Mouse (Mus musculus) midbrain, embryonic 11.5 days (tissue): ENCODE data around the gene Baiap2l1. TPM values are rescaled to one million over a fixed set of nuclear protein-coding genes. Genes with fewer than 3 reads are reported as not detected.

Experiments used
- ATAC-seq: fragments of 200-750 bp; cut with Nextera tagmentation; 2 replicates; pipeline ENCODE4 v1.8.0; 2017; ENCODE audit warnings: moderate TSS enrichment, moderate library complexity; ENCODE audit not compliant: low FRiP score
- DNase-seq: peaks from one replicate; pipeline ENCODE4 v3.0.0; 2015; ENCODE audit warnings: low spot score; ENCODE audit errors: missing footprints
- H3K27ac ChIP-seq: fragments of 300-500 bp; sonication (generic); 2 replicates; pipeline ENCODE4 v1.5.1; 2014; ENCODE audit warnings: low read depth, low read length
- H3K27me3 ChIP-seq: fragments of 300-500 bp; sonication (generic); 2 replicates; pipeline ENCODE4 v1.6.1; 2014; ENCODE audit warnings: mild to moderate bottlenecking, low read length, moderate library complexity, mixed read lengths; ENCODE audit not compliant: control insufficient read depth, insufficient read depth
- H3K36me3 ChIP-seq: fragments of 300-500 bp; sonication (generic); 2 replicates; pipeline ENCODE4 v1.6.1; 2014; ENCODE audit warnings: mild to moderate bottlenecking, low read length, moderate library complexity, mixed read lengths; ENCODE audit not compliant: control insufficient read depth, insufficient read depth
- H3K4me1 ChIP-seq: fragments of 300-500 bp; sonication (generic); 2 replicates; pipeline ENCODE4 v1.6.1; 2014; ENCODE audit warnings: low read length; ENCODE audit not compliant: control insufficient read depth, insufficient read depth
- H3K4me2 ChIP-seq: fragments of 300-500 bp; sonication (generic); 2 replicates; pipeline ENCODE4 v1.6.1; 2014; ENCODE audit warnings: mild to moderate bottlenecking, moderate library complexity
- H3K4me3 ChIP-seq: fragments of 300-500 bp; sonication (generic); 2 replicates; pipeline ENCODE4 v1.5.1; 2014; ENCODE audit warnings: low read depth, low read length
- H3K9ac ChIP-seq: fragments of 300-500 bp; sonication (generic); 2 replicates; pipeline ENCODE4 v1.6.1; 2014; ENCODE audit warnings: low read length
- H3K9me3 ChIP-seq: fragments of 300-500 bp; sonication (generic); 2 replicates; pipeline ENCODE4 v1.6.1; 2016; ENCODE audit warnings: low read length; ENCODE audit not compliant: control insufficient read depth
- WGBS: fragments of 180-500 bp; shearing (Covaris S2); extraction: QIAGEN DNeasy Blood & Tissue Kit; methylation state at CpG from one replicate; pipeline ENCODE4 v1.1.7; 2014; 5-methylcytosine and 5-hydroxymethylcytosine counted together
- polyA plus RNA-seq: library from polyadenylated mRNA; unstranded; fragments of >200 nt; fragmentation: Nextera tagmentation; extraction: Ambion mirVana; gene quantifications from 2 replicates; pipeline ENCODE4 v1.2.1, GENCODE M21; 2014

The Baiap2l1 gene
- polyA plus RNA-seq, 1 experiment from 2014 or later = 2.4 TPM

GRCm38 (mm10) chr5:144308929-144309328, 49.0 kb downstream of the Baiap2l1 start:
- 75% methylated on average over 4 of the region's 4 CpGs for WGBS
- no peaks in the 10 kb centered on the region for H3K27me3 ChIP-seq
- no peak overlapping the region for H3K4me2 ChIP-seq
- H3K9me3 ChIP-seq = no peaks in the 10 kb centered on the region
- H3K4me3 ChIP-seq = no peak overlapping the region
- no peak overlapping the region for H3K27ac ChIP-seq
- ATAC-seq = no peak
- H3K36me3 ChIP-seq = no peaks in the 10 kb centered on the region
- H3K4me1 ChIP-seq = no peaks in the 10 kb centered on the region
- no peak overlapping the region for H3K9ac ChIP-seq
- no peak for DNase-seq

- no peaks in the 10 kb centered on the region for H3K36me3 ChIP-seq
- ATAC-seq (no peak), DNase-seq (no peak)
- no peak overlapping the region for H3K27ac ChIP-seq
- no peak overlapping the region for H3K4me2 ChIP-seq
- H3K9me3 ChIP-seq = no peaks in the 10 kb centered on the region
- 98% methylated on average over 2 of the region's 2 CpGs for WGBS
- H3K4me1 ChIP-seq = no peaks in the 10 kb centered on the region
- no peak overlapping the region for H3K4me3 ChIP-seq
- no peak overlapping the region for H3K9ac ChIP-seq
- H3K27me3 ChIP-seq = no peaks in the 10 kb centered on the region
Observed at GRCm38 (mm10) chr5:144303071-144303470, 54.8 kb downstream of the Baiap2l1 start.

- ATAC-seq (no peak), DNase-seq (no peak)
- Histone ChIP-seq H3K9ac (no peak overlapping the region), H3K27ac (no peak overlapping the region), H3K4me1 (no peaks in the 10 kb centered on the region), H3K27me3 (no peaks in the 10 kb centered on the region), H3K4me3 (no peak overlapping the region), H3K9me3 (no peaks in the 10 kb centered on the region), H3K4me2 (no peak overlapping the region), H3K36me3 (no peaks in the 10 kb centered on the region)
- WGBS = 85% methylated on average over 7 of the region's 7 CpGs
Observed at GRCm38 (mm10) chr5:144296090-144296604, 61.8 kb downstream of the Baiap2l1 start.

- Histone ChIP-seq H3K4me2 (no peak overlapping the region), H3K4me1 (no peaks in the 10 kb centered on the region), H3K4me3 (no peak overlapping the region), H3K9ac (no peak overlapping the region), H3K27me3 (no peaks in the 10 kb centered on the region), H3K9me3 (no peaks in the 10 kb centered on the region), H3K36me3 (no peaks in the 10 kb centered on the region), H3K27ac (no peak overlapping the region)
- WGBS = 85% methylated on average over 1 of the region's 1 CpGs
- ATAC-seq = no peak
- peak; percentile 33 for DNase-seq
Observed at GRCm38 (mm10) chr5:144295357-144295756, 62.6 kb downstream of the Baiap2l1 start.

GRCm38 (mm10) chr5:144294908-144295307, 63.0 kb downstream of the Baiap2l1 start:
- Histone ChIP-seq H3K9ac (no peak overlapping the region), H3K27me3 (no peaks in the 10 kb centered on the region), H3K4me3 (no peak overlapping the region), H3K9me3 (no peaks in the 10 kb centered on the region), H3K4me2 (no peak overlapping the region), H3K27ac (no peak overlapping the region), H3K36me3 (no peaks in the 10 kb centered on the region), H3K4me1 (no peaks in the 10 kb centered on the region)
- no peak for ATAC-seq
- 92% methylated on average over 7 of the region's 7 CpGs for WGBS
- DNase-seq = no peak

- Histone ChIP-seq H3K27ac (no peak overlapping the region), H3K4me3 (no peak overlapping the region), H3K9ac (no peak overlapping the region), H3K36me3 (no peaks in the 10 kb centered on the region), H3K4me1 (no peaks in the 10 kb centered on the region), H3K27me3 (no peaks in the 10 kb centered on the region), H3K9me3 (no peaks in the 10 kb centered on the region), H3K4me2 (no peak overlapping the region)
- ATAC-seq (no peak), DNase-seq (no peak)
- WGBS = 89% methylated on average over 4 of the region's 4 CpGs
Observed at GRCm38 (mm10) chr5:144289769-144290440, 68.0 kb downstream of the Baiap2l1 start.

- Histone ChIP-seq H3K36me3 (no peaks in the 10 kb centered on the region), H3K4me1 (no peaks in the 10 kb centered on the region), H3K9ac (no peak overlapping the region), H3K27me3 (no peaks in the 10 kb centered on the region), H3K4me2 (no peak overlapping the region), H3K9me3 (no peaks in the 10 kb centered on the region), H3K4me3 (no peak overlapping the region), H3K27ac (no peak overlapping the region)
- no peak for ATAC-seq
- 86% methylated on average over 9 of the region's 9 CpGs for WGBS
- peak; percentile 1 for DNase-seq
Observed at GRCm38 (mm10) chr5:144288391-144288790, 69.5 kb downstream of the Baiap2l1 start.

GRCm38 (mm10) chr5:144287267-144287820, 70.6 kb downstream of the Baiap2l1 start:
- H3K4me3 ChIP-seq = no peak overlapping the region
- WGBS = 82% methylated on average over 3 of the region's 3 CpGs
- no peak overlapping the region for H3K4me2 ChIP-seq
- no peak for ATAC-seq
- H3K27me3 ChIP-seq = no peaks in the 10 kb centered on the region
- H3K9ac ChIP-seq = no peak overlapping the region
- H3K27ac ChIP-seq = no peak overlapping the region
- no peaks in the 10 kb centered on the region for H3K9me3 ChIP-seq
- H3K4me1 ChIP-seq = no peaks in the 10 kb centered on the region
- DNase-seq = peak; percentile 37
- H3K36me3 ChIP-seq = no peaks in the 10 kb centered on the region

GRCm38 (mm10) chr5:144286591-144287266, 71.2 kb downstream of the Baiap2l1 start:
- H3K4me2 ChIP-seq = no peak overlapping the region
- H3K27ac ChIP-seq = no peak overlapping the region
- H3K4me1 ChIP-seq = no peaks in the 10 kb centered on the region
- no peaks in the 10 kb centered on the region for H3K36me3 ChIP-seq
- H3K4me3 ChIP-seq = no peak overlapping the region
- no peak overlapping the region for H3K9ac ChIP-seq
- 84% methylated on average over 9 of the region's 9 CpGs for WGBS
- no peak for DNase-seq
- ATAC-seq = no peak
- no peaks in the 10 kb centered on the region for H3K9me3 ChIP-seq
- H3K27me3 ChIP-seq = no peaks in the 10 kb centered on the region
